Mouse (Mus musculus) small intestine, adult 2 months (tissue): ENCODE measurements around the gene Rhoa.

ENCODE experiments used
- CTCF ChIP-seq: fragments of 200-500 bp; IDR thresholded peaks from 2 replicates; pipeline ENCODE4 v1.5.1; 2012; ENCODE audit warnings: low read depth, mild to moderate bottlenecking, control low read depth, inconsistent platforms, low read length, moderate library complexity, mixed read lengths; ENCODE audit not compliant: insufficient replicate concordance, insufficient read length; ENCODE audit errors: extremely low read depth
- POLR2A ChIP-seq: fragments of 200-500 bp; IDR thresholded peaks from 2 replicates; pipeline ENCODE4 v1.6.1; 2012; ENCODE audit warnings: low read depth, mild to moderate bottlenecking, control low read depth, inconsistent platforms, low read length, moderate library complexity

- TF ChIP-seq CTCF (no peak), POLR2A (no peak)
Observed at GRCm38 (mm10) chr9:108317572-108317971, 11.6 kb downstream of the Rhoa start.
